Mouse (Mus musculus) embryonic facial prominence, embryonic 12.5 days (tissue): Measurements from ENCODE around the gene Ddi2. TPM values are rescaled to one million over a fixed set of nuclear protein-coding genes. Genes with fewer than 3 reads are reported as not detected.

Source experiments
- ATAC-seq: fragments of 200-750 bp; cut with Nextera tagmentation; 2 replicates; pipeline ENCODE4 v1.8.0; 2017; ENCODE audit not compliant: insufficient number of reproducible peaks, insufficient read depth, low FRiP score, low TSS enrichment
- H3K27ac ChIP-seq: fragments of 300-500 bp; sonication (generic); 2 replicates; pipeline ENCODE4 v1.5.1; 2016; ENCODE audit warnings: mild to moderate bottlenecking
- H3K27me3 ChIP-seq: fragments of 300-500 bp; sonication (generic); 2 replicates; pipeline ENCODE4 v1.6.1; 2016; ENCODE audit warnings: mild to moderate bottlenecking, moderate library complexity
- H3K36me3 ChIP-seq: fragments of 300-500 bp; sonication (generic); 2 replicates; pipeline ENCODE4 v1.6.1; 2016; ENCODE audit warnings: mild to moderate bottlenecking
- H3K4me1 ChIP-seq: fragments of 300-500 bp; sonication (generic); 2 replicates; pipeline ENCODE4 v1.6.1; 2016
- H3K4me2 ChIP-seq: fragments of 300-500 bp; sonication (generic); replicated peaks from 2 replicates; pipeline ENCODE4 v1.6.1; 2016; ENCODE audit warnings: mild to moderate bottlenecking, moderate library complexity
- H3K4me3 ChIP-seq: fragments of 300-500 bp; sonication (generic); 2 replicates; pipeline ENCODE4 v1.5.1; 2016; ENCODE audit warnings: mild to moderate bottlenecking
- H3K9ac ChIP-seq: fragments of 300-500 bp; sonication (generic); 2 replicates; pipeline ENCODE4 v1.6.1; 2016; ENCODE audit warnings: mild to moderate bottlenecking, moderate library complexity
- H3K9me3 ChIP-seq: fragments of 300-500 bp; sonication (generic); 2 replicates; pipeline ENCODE4 v1.6.1; 2016; ENCODE audit warnings: mild to moderate bottlenecking, moderate library complexity
- WGBS: fragments of 180-500 bp; shearing (Covaris S2); methylation state at CpG from one replicate; pipeline ENCODE4 v1.1.7; 2016; 5-methylcytosine and 5-hydroxymethylcytosine counted together
- polyA plus RNA-seq: library from polyadenylated mRNA; unstranded; fragments of >200 nt; fragmentation: Nextera tagmentation; extraction: Ambion mirVana; gene quantifications from 2 replicates; pipeline ENCODE4 v1.2.1, GENCODE M21; 2016

Ddi2 gene
- polyA plus RNA-seq, 1 experiment from 2014 or later = 29.5 TPM

GRCm38 (mm10) chr4:141686525-141686924, 36.7 kb downstream of the Ddi2 start:
- 83% methylated on average over 8 of the region's 8 CpGs for WGBS
- ATAC-seq = no peak

GRCm38 (mm10) chr4:141686093-141686492, 37.1 kb downstream of the Ddi2 start:
- Histone ChIP-seq H3K27ac (no peak overlapping the region), H3K27me3 (no peaks in the 10 kb centered on the region), H3K4me2 (no peak overlapping the region), H3K9me3 (no peaks in the 10 kb centered on the region), H3K36me3 (peaks cover 67% of the 10 kb centered on the region), H3K4me1 (peaks cover under 1% of the 10 kb centered on the region; the same call in 1 of the 2 replicates), H3K4me3 (no peak overlapping the region), H3K9ac (no peak overlapping the region)
- no peak for ATAC-seq
- WGBS = 83% methylated on average over 3 of the region's 3 CpGs

More at GRCm38 (mm10) chr4:141686525-141686924, 36.7 kb downstream of the Ddi2 start:
- no peak overlapping the region for H3K4me2 ChIP-seq
- H3K4me3 ChIP-seq = no peak overlapping the region
- H3K27ac ChIP-seq = no peak overlapping the region
- H3K9me3 ChIP-seq = no peaks in the 10 kb centered on the region
- no peaks in the 10 kb centered on the region for H3K4me1 ChIP-seq
- H3K27me3 ChIP-seq = no peaks in the 10 kb centered on the region
- peaks cover 71% of the 10 kb centered on the region for H3K36me3 ChIP-seq
- no peak overlapping the region for H3K9ac ChIP-seq

- Histone ChIP-seq H3K9me3 (no peaks in the 10 kb centered on the region), H3K36me3 (peaks cover 64% of the 10 kb centered on the region), H3K9ac (no peak within 1 kb of the TSS), H3K27me3 (no peaks in the 10 kb centered on the region), H3K4me3 (no peak within 1 kb of the TSS), H3K27ac (no peak within 1 kb of the TSS), H3K4me1 (peaks cover 5% of the 10 kb centered on the region; the same call in 1 of the 2 replicates), H3K4me2 (no peak within 1 kb of the TSS)
- no peak for ATAC-seq
- 94% methylated on average over 6 of the region's 6 CpGs for WGBS
Measured at GRCm38 (mm10) chr4:141685499-141685898, 37.7 kb downstream of the Ddi2 start, which contains the start of gene Rsc1a1. Gene Rsc1a1 (minus strand): TSS chr4:141685599.

- no peak overlapping the region for H3K4me3 ChIP-seq
- H3K27me3 ChIP-seq = no peaks in the 10 kb centered on the region
- 74% methylated on average over 12 of the region's 12 CpGs for WGBS
- ATAC-seq = no peak
- no peaks in the 10 kb centered on the region for H3K9me3 ChIP-seq
- no peak overlapping the region for H3K4me2 ChIP-seq
- peaks cover 55% of the 10 kb centered on the region for H3K36me3 ChIP-seq
- H3K4me1 ChIP-seq = peaks cover 9% of the 10 kb centered on the region
- no peak overlapping the region for H3K9ac ChIP-seq
- H3K27ac ChIP-seq = no peak overlapping the region
Measured at GRCm38 (mm10) chr4:141682706-141683230, 40.5 kb downstream of the Ddi2 start.

DNA sequence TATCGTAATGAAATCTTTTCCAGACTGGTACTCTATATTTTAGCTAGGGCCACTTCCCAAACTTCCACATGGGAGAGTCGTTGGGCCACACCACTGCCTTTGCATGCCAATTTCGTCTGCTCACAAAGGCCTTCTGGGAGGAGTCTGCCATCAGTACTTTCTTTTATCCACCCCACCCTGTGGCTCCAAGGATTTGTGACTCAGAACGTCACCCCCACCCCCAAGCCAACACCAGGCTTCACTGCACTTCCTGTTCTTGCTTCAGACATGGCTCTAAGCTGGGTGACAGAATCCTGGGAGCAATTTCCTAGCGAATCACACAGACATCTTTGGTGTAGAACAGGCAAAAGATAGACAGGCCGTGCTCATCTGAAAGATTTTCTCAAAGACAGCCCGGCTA, 41.5 kb downstream of the Ddi2 start:
- Histone ChIP-seq H3K4me2 (no peak overlapping the region), H3K4me3 (no peak overlapping the region), H3K27ac (0 out of 2 replicates have a peak overlapping the region, but pooled peaks have one; percentile 17), H3K4me1 (peaks cover 9% of the 10 kb centered on the region), H3K9me3 (no peaks in the 10 kb centered on the region), H3K27me3 (no peaks in the 10 kb centered on the region), H3K9ac (no peak overlapping the region), H3K36me3 (peaks cover 50% of the 10 kb centered on the region)
- 60% methylated on average over 7 of the region's 7 CpGs for WGBS
- ATAC-seq = no peak

GRCm38 (mm10) chr4:141680892-141681291, 42.3 kb downstream of the Ddi2 start:
- Histone ChIP-seq H3K27ac (no peak overlapping the region), H3K36me3 (peaks cover 43% of the 10 kb centered on the region), H3K4me1 (peaks cover 9% of the 10 kb centered on the region), H3K4me2 (no peak overlapping the region), H3K4me3 (no peak overlapping the region), H3K9me3 (no peaks in the 10 kb centered on the region), H3K9ac (no peak overlapping the region), H3K27me3 (no peaks in the 10 kb centered on the region)
- ATAC-seq = no peak
- WGBS = 41% methylated on average over 12 of the region's 12 CpGs

DNA sequence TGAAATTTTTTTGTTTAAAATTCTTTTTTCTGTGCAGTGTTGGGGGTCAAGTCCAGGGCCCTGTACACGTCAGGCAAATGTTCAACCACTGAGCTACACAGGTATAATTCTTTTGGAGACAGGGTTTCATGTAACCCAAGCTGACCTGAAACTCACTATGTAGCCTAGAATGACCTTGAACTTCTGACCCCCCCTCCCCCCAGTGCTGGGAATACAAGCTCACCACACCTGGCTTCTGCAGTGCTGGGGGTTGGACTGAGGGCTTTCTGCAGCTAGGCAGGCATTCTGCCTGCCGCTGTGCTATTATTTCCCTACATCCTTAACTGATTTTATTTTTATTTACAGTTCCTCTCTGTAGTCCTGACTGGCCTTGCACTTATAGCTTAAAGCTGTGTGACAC, 44.2 kb downstream of the Ddi2 start:
- H3K36me3 ChIP-seq = peaks cover 25% of the 10 kb centered on the region
- H3K9me3 ChIP-seq = no peaks in the 10 kb centered on the region
- no peak overlapping the region for H3K4me2 ChIP-seq
- H3K4me1 ChIP-seq = peaks cover 9% of the 10 kb centered on the region
- ATAC-seq = no peak
- no peak overlapping the region for H3K27ac ChIP-seq
- no peak overlapping the region for H3K9ac ChIP-seq
- WGBS = 72% methylated on average over 2 of the region's 2 CpGs
- H3K4me3 ChIP-seq = no peak overlapping the region
- H3K27me3 ChIP-seq = no peaks in the 10 kb centered on the region

GRCm38 (mm10) chr4:141676462-141676979, 46.7 kb downstream of the Ddi2 start:
- H3K4me2 ChIP-seq = no peak overlapping the region
- H3K27ac ChIP-seq = no peak overlapping the region
- H3K4me1 ChIP-seq = peaks cover 9% of the 10 kb centered on the region
- no peaks in the 10 kb centered on the region for H3K9me3 ChIP-seq
- WGBS = 86% methylated on average over 5 of the region's 5 CpGs
- no peaks in the 10 kb centered on the region for H3K27me3 ChIP-seq
- H3K36me3 ChIP-seq = 0 out of 2 replicates have a peak, but pooled peaks cover 6% of the 10 kb centered on the region
- no peak for ATAC-seq
- H3K4me3 ChIP-seq = no peak overlapping the region
- H3K9ac ChIP-seq = no peak overlapping the region

DNA sequence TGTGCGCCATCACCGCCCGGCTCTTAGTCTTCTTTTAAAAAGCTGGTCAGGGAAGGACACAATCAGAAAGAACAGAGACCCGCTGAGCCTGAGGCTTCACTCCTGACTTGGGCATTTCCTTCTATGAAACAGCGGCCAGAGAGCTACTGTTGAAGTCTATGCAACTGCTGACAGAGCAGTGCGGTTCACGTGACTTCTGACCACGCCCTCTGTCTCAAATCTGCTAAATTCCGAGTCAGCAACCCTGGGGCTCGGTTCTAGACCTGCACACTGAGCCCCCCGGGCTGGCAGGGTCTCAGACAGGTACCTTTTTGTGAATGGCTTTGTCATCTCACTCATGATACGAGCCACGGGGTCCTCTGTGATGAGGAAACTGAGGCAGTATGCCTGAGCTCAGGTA, 50.9 kb downstream of the Ddi2 start:
- H3K4me2 ChIP-seq = no peak overlapping the region
- no peaks in the 10 kb centered on the region for H3K27me3 ChIP-seq
- ATAC-seq = no peak
- no peaks in the 10 kb centered on the region for H3K36me3 ChIP-seq
- H3K9me3 ChIP-seq = no peaks in the 10 kb centered on the region
- 80% methylated on average over 13 of the region's 13 CpGs for WGBS
- no peak overlapping the region for H3K4me3 ChIP-seq
- no peak overlapping the region for H3K9ac ChIP-seq
- H3K4me1 ChIP-seq = no peaks in the 10 kb centered on the region
- H3K27ac ChIP-seq = no peak overlapping the region

- H3K4me3 ChIP-seq = no peak overlapping the region
- no peaks in the 10 kb centered on the region for H3K27me3 ChIP-seq
- no peaks in the 10 kb centered on the region for H3K36me3 ChIP-seq
- ATAC-seq = no peak
- H3K9me3 ChIP-seq = no peaks in the 10 kb centered on the region
- no peak overlapping the region for H3K27ac ChIP-seq
- no peaks in the 10 kb centered on the region for H3K4me1 ChIP-seq
- no peak overlapping the region for H3K4me2 ChIP-seq
- 74% methylated on average over 4 of the region's 4 CpGs for WGBS
- H3K9ac ChIP-seq = no peak overlapping the region
Measured at GRCm38 (mm10) chr4:141671389-141671788, 51.8 kb downstream of the Ddi2 start.

DNA sequence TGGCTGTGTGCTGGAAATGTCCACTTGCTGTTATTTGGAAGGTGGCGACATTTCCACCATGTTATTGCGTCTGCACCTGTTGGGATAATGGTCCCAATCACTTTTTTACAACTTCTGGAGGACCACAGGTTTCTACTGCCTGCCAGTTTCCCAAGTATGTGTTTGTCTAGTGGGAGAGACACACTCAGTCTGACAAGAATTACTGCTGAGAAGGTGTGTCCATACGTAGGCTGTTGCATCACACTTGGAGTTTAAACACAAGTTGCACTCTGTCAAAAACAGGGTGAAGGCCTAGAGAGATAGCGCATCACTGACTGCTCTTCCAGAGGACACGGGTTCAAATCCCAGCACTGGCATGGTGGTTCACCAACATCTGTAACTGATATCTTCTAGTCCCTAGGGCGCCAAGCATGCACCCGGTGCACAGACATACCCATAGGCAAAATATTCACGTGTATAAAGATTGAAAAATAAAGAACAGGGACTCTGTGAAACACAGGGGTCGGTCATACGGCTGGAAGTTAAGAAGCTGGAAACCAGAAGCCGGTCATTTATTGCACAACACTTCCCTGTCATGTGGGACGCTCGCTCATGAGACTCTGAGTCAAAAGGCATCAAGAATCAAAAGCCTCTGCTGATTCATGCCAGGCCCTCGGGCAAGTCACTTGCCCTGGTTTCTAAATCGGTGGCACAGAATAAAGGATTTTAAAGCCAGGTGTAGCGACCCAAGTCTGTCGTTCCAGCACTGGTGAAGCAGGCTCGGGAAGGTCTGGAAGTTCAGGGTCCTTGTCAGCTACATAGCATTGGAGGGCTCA, 53.1 kb downstream of the Ddi2 start:
- Histone ChIP-seq H3K36me3 (no peaks in the 10 kb centered on the region), H3K4me1 (peaks cover under 1% of the 10 kb centered on the region), H3K27ac (no peak overlapping the region), H3K9me3 (no peaks in the 10 kb centered on the region), H3K4me2 (no peak overlapping the region), H3K9ac (no peak overlapping the region), H3K27me3 (no peaks in the 10 kb centered on the region), H3K4me3 (no peak overlapping the region)
- no peak for ATAC-seq
- 81% methylated on average over 18 of the region's 18 CpGs for WGBS

DNA sequence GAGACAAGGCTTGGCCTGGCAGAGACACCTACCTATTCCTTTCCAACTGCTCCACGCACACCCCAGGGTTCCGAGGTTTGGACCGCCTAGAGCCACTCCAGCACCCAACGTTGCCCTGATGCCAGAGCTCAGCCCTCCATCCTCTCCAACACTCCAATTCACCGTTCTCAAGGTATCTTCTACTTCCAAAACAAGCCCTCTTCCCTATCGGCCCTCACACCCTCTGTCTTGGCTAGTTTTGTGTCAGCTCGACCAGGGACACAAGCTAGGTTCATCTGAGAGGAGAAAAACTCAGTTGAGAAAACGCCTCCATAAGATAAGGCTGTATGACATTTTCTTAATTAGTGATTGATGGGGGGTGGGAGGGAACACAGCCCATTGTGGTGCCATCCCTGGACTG, 58.4 kb downstream of the Ddi2 start, which contains the start of gene Plekhm2:
Plekhm2 (minus strand) TSS at position 101 of the 400 bp plus-strand sequence.
- 73% methylated on average over 8 of the region's 8 CpGs for WGBS
- Histone ChIP-seq H3K36me3 (peaks cover 10% of the 10 kb centered on the region), H3K4me3 (peak within 1 kb of the TSS; percentile 77), H3K9ac (peak within 1 kb of the TSS; percentile 93), H3K4me2 (peak within 1 kb of the TSS; percentile 88), H3K4me1 (peaks cover 14% of the 10 kb centered on the region), H3K27ac (peak within 1 kb of the TSS; percentile 37), H3K9me3 (no peaks in the 10 kb centered on the region), H3K27me3 (no peaks in the 10 kb centered on the region)
- no peak for ATAC-seq
